Comparison of ENCODE assay signal across 8 mouse cellular contexts in the genomic region with DNA sequence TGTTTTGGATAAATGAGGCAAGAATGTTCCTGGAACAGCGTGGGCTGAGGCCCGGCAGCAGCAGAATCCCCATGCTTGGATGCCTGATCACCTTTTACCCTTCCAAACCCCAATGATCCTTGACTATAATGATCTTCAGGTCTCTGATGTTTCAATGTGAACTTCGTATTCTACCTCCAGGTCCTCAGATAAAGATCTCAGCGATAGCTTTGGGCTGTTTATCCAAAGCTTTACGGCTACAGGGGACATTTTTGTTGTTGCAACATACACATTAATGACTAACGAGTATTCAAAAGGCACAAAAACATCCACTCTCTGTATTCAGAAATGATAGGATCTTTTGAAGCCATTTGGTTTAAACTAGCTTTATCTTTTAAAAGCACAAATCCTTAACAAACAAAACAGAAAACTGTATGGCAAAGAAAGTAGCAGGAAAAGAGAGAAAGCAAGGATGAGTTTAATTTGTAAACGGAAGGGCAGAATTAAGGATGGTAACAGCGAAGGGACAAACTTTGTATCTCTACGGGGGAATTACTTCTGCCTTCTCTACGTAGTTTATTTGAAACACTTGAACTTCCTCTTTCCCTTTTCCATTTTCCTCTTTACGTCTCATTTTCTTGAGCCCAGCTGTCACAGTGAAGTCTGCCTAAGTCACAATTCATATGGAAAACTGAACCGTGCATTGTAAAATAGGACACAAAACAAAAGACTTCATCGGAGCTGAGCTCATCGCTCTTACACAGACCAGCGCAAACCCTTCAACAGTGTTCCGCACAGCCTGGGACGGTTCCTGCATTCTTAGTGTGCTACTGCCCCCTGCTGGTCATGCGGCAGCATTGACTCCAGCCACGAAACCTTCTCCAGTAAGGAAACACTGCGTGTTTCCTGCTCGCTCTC.
DNase-seq lines count a peak whose midpoint lies in the region; ATAC-seq lines count a peak whose summit lies in the region.

No protein-coding gene starts in this region.

- peaks cover 10% of the 10 kb centered on the region for H3K79me2 ChIP-seq in macrophage (ENCODE audit: inconsistent target)

- no peaks in the 10 kb centered on the region for H3K36me3 ChIP-seq in hindbrain, embryonic 16.5 days (ENCODE audit: control insufficient read depth, insufficient read depth, low read length)
- no peaks in the 10 kb centered on the region for H3K36me3 ChIP-seq in macrophage (ENCODE audit: inconsistent target)

- H3K4me1 ChIP-seq in hindbrain, embryonic 16.5 days (ENCODE audit: control insufficient read depth, insufficient read depth, low read depth, low read length) = peaks cover 3% of the 10 kb centered on the region

- DNase-seq in WW6 (ENCODE audit: low read depth, low spot score) = peak; percentile 70
- peak; percentile 83 to 91 for DNase-seq in cerebellum, postnatal 4 days (ENCODE audit: low spot score in 2 of 2)
- peak; percentile 92 for DNase-seq in gastrocnemius, adult 18-20 months (ENCODE audit: low spot score)
- peak; percentile 92 for DNase-seq in left cerebral cortex, adult 18-20 months (ENCODE audit: low spot score in 2 of 2)
- DNase-seq in right cerebral cortex, adult 18-20 months = peak; percentile 91
- DNase-seq in urinary bladder, postnatal 10 days (ENCODE audit: low spot score) = peak; percentile 70

- peak overlapping the region; percentile 49 for H3K9ac ChIP-seq in hindbrain, embryonic 16.5 days (ENCODE audit: low read depth, low read length)

- H3K9me3 ChIP-seq in hindbrain, embryonic 16.5 days (ENCODE audit: control insufficient read depth, low read length) = no peaks in the 10 kb centered on the region

- peak overlapping the region; percentile 43 for H3K4me3 ChIP-seq in hindbrain, embryonic 16.5 days (ENCODE audit: low read length)
- H3K4me3 ChIP-seq in macrophage (ENCODE audit: inconsistent target) = peak overlapping the region; percentile 52

- no peak overlapping the region for H3K27ac ChIP-seq in hindbrain, embryonic 16.5 days (ENCODE audit: low read depth, low read length)
- peak overlapping the region; percentile 79 for H3K27ac ChIP-seq in macrophage

- ATAC-seq in hindbrain, embryonic 16.5 days = peak; percentile 89

- H3K27me3 ChIP-seq in hindbrain, embryonic 16.5 days (replicated peaks; ENCODE audit: control insufficient read depth, insufficient read depth, low read length) = no peaks in the 10 kb centered on the region

- WGBS in hindbrain, embryonic 16.5 days = 12% methylated on average over 21 of the region's 21 CpGs
- 9% methylated on average over 21 of the region's 21 CpGs for WGBS in macrophage (ENCODE audit: missing documents)

- peak overlapping the region; percentile 48 for H3K4me2 ChIP-seq in hindbrain, embryonic 16.5 days (ENCODE audit: low read length)
